Mouse (Mus musculus): Measurements from ENCODE around the gene Gdpd5. TPM values are rescaled to one million over a fixed set of nuclear protein-coding genes. Genes with fewer than 3 reads are reported as not detected.

Gene Gdpd5
- total RNA-seq, 2 experiments from 2014 or later: 21.9 to 27.0 TPM

DNA sequence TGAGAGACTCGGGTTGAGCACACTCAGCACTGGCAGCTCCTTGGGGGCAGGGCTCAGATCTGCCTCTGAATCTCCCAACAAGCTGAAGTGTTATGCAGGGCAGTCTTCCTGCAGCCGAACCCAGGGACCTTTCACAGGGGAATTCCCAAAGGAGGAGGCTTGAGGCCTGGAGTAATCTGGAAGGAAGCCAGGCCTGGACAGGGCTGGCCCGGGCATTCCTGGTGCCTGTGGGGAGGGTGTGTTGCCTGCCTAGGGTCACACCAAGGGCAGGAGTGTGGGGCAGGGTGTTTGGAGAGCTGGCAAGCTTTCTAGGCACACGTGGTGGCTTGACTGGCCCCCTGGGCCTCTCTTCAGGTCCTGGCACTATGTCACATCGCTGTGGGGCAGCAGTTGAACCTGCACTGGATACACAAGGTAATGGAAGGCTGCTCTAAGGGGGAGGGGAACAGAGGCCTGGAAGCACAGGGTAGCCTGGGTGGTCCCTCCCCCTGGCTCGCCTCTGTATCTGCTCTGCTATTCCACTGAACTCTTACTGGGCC lies 60.4 kb downstream of the Gdpd5 start:
- peak; percentile 79 to 88 for DNase-seq

DNA sequence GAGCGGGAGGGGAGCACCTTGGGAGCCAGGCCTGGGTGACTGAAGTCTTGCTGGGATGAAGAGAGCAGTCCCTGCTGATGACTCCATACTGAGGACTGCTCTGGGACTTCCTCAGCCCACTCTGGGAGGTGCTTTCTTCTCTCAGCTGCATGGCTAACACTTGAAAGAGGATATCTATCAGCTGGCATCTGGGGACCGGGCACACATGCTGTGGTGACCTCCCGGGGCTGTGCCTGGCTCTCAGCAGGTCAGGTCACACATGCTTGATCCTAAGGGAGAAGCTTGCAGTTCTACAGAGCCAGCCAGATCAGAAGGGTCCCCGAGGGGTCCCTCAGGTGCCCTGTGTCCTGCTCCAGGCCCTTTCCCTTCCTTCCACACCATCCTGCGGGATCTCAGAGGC lies 62.0 kb downstream of the Gdpd5 start:
- DNase-seq: no peak

DNA sequence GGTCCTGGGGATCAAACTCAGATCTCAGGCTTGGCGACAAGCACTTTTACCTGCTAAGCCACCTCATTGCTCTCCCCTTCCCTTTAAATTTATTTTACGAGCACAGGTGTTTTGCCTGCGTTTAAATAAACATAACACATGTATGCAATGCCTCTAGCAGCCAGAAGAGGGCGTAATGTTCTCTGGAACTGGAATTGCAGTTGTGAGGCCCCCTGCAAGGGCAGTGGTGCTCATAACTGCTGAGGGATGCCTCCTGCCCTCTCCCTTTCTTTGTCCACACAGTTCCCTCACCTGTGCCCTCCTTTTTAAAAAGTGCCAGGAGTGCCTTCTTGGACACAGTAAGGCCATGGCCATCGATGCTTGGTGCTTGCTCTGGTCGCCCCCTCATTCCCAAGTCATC lies 62.8 kb downstream of the Gdpd5 start:
- no peak for DNase-seq

GRCm38 (mm10) chr7:99445833-99446232 lies 64.6 kb downstream of the Gdpd5 start:
- no peak for DNase-seq

GRCm38 (mm10) chr7:99447323-99447722 lies 66.1 kb downstream of the Gdpd5 start:
- no peak for DNase-seq

GRCm38 (mm10) chr7:99448619-99449018 lies 67.4 kb downstream of the Gdpd5 start:
- DNase-seq: no peak

GRCm38 (mm10) chr7:99449063-99449462 lies 67.8 kb downstream of the Gdpd5 start:
- no peak for DNase-seq

DNA sequence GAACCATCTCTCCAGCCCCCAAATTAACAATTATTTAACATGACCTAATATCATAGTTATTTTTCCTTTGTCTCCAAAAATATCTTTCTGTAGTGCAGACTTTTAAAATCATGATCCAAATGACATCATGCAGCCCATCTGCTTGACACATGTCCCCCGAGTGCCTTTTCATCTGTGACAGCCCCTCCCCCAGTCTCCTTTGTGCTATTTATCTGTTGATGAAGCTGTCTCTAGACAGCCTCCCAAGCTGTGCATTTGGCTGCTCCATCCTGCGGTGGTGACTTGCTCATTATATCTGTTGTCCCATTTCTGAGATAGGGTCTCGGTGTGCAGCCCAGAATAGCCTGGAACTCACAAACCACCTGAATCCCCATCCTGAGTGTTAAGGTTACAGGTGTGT lies 68.5 kb downstream of the Gdpd5 start:
- DNase-seq: no peak

GRCm38 (mm10) chr7:99450703-99451102 lies 69.5 kb downstream of the Gdpd5 start:
- DNase-seq: peak; percentile 76 to 86

GRCm38 (mm10) chr7:99452859-99453258 lies 71.6 kb downstream of the Gdpd5 start:
- DNase-seq: no peak

GRCm38 (mm10) chr7:99454044-99454443 lies 72.8 kb downstream of the Gdpd5 start:
- no peak for DNase-seq

DNA sequence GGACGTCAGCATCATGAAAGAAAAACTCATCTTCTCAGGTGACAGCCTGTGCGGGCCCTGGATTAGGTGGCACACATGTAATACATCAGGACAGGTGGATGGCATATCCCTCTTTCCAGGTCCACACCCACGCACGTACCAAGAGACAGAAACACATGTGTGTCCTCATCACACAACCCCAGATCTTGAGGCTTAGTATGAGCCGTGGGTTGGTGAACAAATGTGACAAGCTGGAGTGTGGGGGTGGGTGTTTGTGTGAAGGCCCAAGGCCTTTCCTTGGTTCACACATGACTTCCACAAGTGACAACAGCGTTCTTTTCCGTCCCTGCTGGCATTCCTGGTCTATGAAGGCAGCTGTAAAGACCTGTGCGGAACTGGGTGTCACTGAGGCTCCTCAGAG lies 77.6 kb downstream of the Gdpd5 start:
- DNase-seq: no peak

DNA sequence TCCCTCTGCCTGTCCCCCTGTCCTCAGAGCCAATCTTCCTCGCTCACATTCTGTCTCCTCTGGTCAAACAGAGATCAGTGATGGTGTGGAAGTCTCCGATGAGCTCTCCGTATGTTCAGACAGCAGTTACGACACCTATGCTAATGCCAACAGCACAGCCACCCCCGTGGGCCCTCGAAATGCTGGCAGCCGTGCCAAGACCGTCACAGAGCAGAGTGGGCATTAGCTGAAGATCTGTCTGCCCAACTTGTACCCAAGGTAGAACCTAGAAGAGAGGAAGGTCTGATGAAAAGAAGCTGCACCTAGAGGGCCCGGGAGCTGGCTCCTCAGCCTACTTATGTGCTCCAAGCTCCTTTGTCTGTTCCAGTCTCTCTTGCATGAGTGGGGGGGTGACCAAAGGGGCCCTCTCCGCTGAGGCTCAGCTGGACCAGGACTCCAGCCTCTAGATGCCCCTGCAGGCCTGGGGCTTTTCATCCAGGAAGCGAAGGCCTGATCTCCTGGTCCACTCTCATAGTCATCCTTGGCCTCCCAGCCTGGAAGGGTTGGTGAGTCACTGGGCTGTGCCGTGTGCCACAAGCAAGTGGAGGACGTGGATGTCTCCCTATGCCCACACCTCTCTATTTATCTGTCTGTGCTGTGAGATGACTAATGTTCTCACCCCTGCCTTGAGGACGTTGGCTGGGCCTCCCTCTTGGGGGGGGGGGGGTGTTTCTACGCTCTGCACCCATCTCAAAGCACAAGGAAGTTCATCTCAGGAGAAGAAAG lies 78.9 kb downstream of the Gdpd5 start:
- DNase-seq: no peak

DNA sequence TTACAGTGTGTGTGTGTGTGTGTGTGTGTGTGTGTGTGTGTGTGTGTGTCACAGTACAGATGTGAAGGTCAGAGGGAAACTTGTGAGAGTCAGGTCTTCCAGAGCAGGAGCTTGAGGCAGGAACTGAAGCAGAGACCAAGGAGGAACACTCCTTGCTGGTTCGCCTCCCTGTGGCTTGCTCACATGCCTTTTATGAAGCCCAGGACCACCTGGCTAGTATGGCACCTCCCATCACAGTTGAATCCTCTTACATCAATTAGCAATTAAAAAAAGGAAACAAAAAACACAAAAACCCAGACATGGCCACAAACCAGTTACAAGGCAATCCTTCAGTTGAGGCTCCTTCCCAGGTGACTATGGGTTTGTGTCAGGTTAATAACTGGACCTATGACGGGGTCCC lies 81.9 kb downstream of the Gdpd5 start:
- DNase-seq: no peak

- DNase-seq: no peak
These were observed 84.6 kb downstream of the Gdpd5 start, which contains the start of gene Klhl35 for GRCm38 (mm10) chr7:99465811-99466210. TSS of gene Klhl35 (plus strand) at chr7:99466004.

- DNase-seq: peak; percentile 45 to 48
These were observed 86.7 kb downstream of the Gdpd5 start for GRCm38 (mm10) chr7:99467916-99468282.

- DNase-seq: peak; percentile 54 to 72
These were observed 87.3 kb downstream of the Gdpd5 start for GRCm38 (mm10) chr7:99468283-99469132.

DNA sequence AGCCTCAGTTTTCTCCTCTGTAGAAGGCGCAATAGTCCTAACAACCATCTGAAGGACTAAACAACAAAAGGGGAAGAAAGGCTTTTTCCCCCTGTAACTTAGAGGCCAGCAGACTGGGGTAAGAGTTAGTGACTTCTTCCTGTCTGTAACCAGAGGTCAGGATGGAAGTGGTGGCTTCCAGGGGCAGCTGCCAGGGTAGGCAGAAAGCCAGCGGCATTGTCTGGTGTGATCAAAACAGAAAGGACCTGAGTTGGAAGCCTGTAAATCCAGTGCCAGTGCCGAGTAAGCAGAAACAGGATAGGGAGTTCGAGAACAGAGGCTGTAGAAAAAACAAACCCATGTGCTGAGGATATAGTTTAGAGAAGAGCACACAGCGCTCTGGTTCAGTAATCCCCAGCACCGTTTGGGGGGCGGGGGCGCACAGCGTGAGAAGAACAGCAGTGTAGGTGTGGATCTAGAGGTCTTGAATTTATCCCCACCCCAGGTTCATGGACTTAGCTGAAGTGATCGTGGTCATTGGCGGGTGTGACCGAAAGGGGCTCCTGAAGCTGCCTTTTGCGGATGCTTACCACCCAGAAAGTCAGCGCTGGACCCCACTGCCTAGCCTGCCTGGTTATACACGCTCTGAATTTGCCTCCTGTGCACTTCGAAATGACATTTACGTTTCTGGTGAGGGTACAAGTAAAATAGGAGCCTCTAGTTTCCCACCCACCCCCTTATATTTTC lies 88.6 kb downstream of the Gdpd5 start:
- DNase-seq: peak in 1 of 2 experiments; percentile 55

GRCm38 (mm10) chr7:99471578-99471977 lies 90.4 kb downstream of the Gdpd5 start:
- no peak for DNase-seq

DNA sequence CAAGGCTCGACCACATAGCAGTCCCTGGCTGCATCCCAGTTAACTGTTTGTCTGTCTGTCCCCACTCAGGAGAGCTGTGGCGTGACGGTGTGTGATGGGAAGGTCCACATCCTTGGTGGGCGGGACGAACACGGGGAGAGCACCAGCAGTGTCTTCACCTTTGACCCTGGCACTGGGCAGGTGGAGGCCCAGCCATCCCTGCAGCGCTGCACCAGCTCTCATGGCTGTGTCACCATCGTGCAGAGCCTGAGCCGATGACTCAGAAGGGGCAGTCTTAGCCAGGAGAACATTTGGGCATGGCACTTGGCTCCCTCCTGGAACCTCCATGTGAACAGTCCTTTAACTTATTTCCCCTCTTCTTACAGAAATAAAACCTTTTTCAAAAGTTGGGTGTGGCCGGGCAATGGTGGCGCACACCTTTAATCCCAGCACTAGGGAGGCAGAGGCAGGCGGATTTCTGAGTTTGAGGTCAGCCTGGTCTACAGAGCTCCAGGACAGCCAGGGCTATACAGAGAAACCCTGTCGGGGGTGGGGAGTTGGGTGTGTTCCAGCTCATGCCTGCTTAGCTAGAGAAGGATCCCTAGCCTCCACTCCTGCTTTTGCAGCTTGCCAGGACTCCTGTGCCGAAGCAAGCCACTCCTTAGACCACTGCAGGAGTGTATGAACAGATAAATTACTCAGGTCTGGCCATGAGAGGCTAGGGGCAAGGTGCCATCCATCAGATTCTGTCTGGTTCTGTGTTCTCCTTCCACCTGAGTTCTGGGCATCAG lies 92.6 kb downstream of the Gdpd5 start:
- no peak for DNase-seq

- DNase-seq: no peak
These were observed 93.8 kb downstream of the Gdpd5 start for GRCm38 (mm10) chr7:99474836-99475561.
